Mouse (Mus musculus) ES-E14 (cell line): ENCODE data around the gene Spint4.

ENCODE experiments used
- CHD2 ChIP-seq: IDR thresholded peaks from 2 replicates; pipeline ENCODE4 v1.6.1; 2014; ENCODE audit warnings: mild to moderate bottlenecking, low read depth, low read length, inconsistent platforms
- HCFC1 ChIP-seq: IDR thresholded peaks from 2 replicates; pipeline ENCODE4 v1.6.1; 2012; ENCODE audit warnings: low read length, inconsistent platforms, borderline replicate concordance; ENCODE audit not compliant: insufficient read depth
- ZC3H11A ChIP-seq: IDR thresholded peaks from 2 replicates; pipeline ENCODE4 v1.6.1; 2012; ENCODE audit warnings: low read depth, mild to moderate bottlenecking, inconsistent platforms, low read length, borderline replicate concordance

GRCm38 (mm10) chr2:164670261-164670660 lies 28.0 kb upstream of the Spint4 start:
- no peak for TF ChIP-seq HCFC1
- TF ChIP-seq ZC3H11A: no peak
- no peak for TF ChIP-seq CHD2
